Mouse (Mus musculus): ENCODE data around the gene Slc29a3. TPM values are rescaled to one million over a fixed set of nuclear protein-coding genes. Genes with fewer than 3 reads are reported as not detected.
"Not testable (repeated sequence)": the region's sequence is repeated elsewhere in the genome, so short reads cannot be mapped to it uniquely, and the experiment has no call there.

The Slc29a3 gene
- polyA plus RNA-seq, 1 experiment, result 9.9 TPM

GRCm38 (mm10) chr10:60720461-60720860, 32.1 kb downstream of the Slc29a3 start:
- 86% methylated on average over 5 of the region's 5 CpGs for WGBS
- TF ChIP-seq POLR2A (IDR thresholded peaks at IDR 0.05; ENCODE audit: borderline replicate concordance, insufficient read depth, low read length), result no peak
- no peak for TF ChIP-seq CTCF (IDR thresholded peaks at IDR 0.05; ENCODE audit: borderline replicate concordance, insufficient read depth, low read depth, low read length)
- DNase-seq, result no peak

GRCm38 (mm10) chr10:60718491-60718890, 34.1 kb downstream of the Slc29a3 start:
- no peak for DNase-seq
- TF ChIP-seq POLR2A (IDR thresholded peaks at IDR 0.05; ENCODE audit: borderline replicate concordance, insufficient read depth, low read length), result no peak
- TF ChIP-seq CTCF (IDR thresholded peaks at IDR 0.05; ENCODE audit: borderline replicate concordance, insufficient read depth, low read depth, low read length), result no peak
- Histone ChIP-seq H3K27me3 (ENCODE audit: control insufficient read depth, insufficient read depth, low read length) (no peaks in the 10 kb centered on the region), H3K4me1 (ENCODE audit: control insufficient read depth, insufficient read depth, low read length) (no peaks in the 10 kb centered on the region), H3K27ac (ENCODE audit: insufficient read depth, low read length) (no peak overlapping the region), H3K4me3 (replicated peaks; ENCODE audit: insufficient read depth, low read depth, low read length) (no peak overlapping the region)
- 94% methylated on average over 2 of the region's 2 CpGs for WGBS

More at GRCm38 (mm10) chr10:60720461-60720860, 32.1 kb downstream of the Slc29a3 start:
- no peak overlapping the region for H3K4me3 ChIP-seq (replicated peaks; ENCODE audit: insufficient read depth, low read depth, low read length)
- no peaks in the 10 kb centered on the region for H3K4me1 ChIP-seq (ENCODE audit: control insufficient read depth, insufficient read depth, low read length)
- H3K27ac ChIP-seq (ENCODE audit: insufficient read depth, low read length), result no peak overlapping the region
- H3K27me3 ChIP-seq (ENCODE audit: control insufficient read depth, insufficient read depth, low read length), result no peaks in the 10 kb centered on the region

- Histone ChIP-seq H3K4me1 (ENCODE audit: control insufficient read depth, insufficient read depth, low read length) (no peaks in the 10 kb centered on the region), H3K4me3 (replicated peaks; ENCODE audit: insufficient read depth, low read depth, low read length) (no peak overlapping the region), H3K27me3 (ENCODE audit: control insufficient read depth, insufficient read depth, low read length) (no peaks in the 10 kb centered on the region), H3K27ac (ENCODE audit: insufficient read depth, low read length) (no peak overlapping the region)
- 94% methylated on average over 3 of the region's 3 CpGs for WGBS
- no peak for TF ChIP-seq POLR2A (IDR thresholded peaks at IDR 0.05; ENCODE audit: borderline replicate concordance, insufficient read depth, low read length)
- TF ChIP-seq CTCF (IDR thresholded peaks at IDR 0.05; ENCODE audit: borderline replicate concordance, insufficient read depth, low read depth, low read length), result no peak
- no peak for DNase-seq
Measured at GRCm38 (mm10) chr10:60716449-60716848, 36.1 kb downstream of the Slc29a3 start.

- not testable (repeated sequence) for DNase-seq; H3K27me3 ChIP-seq (ENCODE audit: control insufficient read depth, insufficient read depth, low read length); H3K27ac ChIP-seq (ENCODE audit: insufficient read depth, low read length); H3K4me1 ChIP-seq (ENCODE audit: control insufficient read depth, insufficient read depth, low read length); H3K4me3 ChIP-seq (replicated peaks; ENCODE audit: insufficient read depth, low read depth, low read length)
- WGBS, result 26% methylated on average over 6 of the region's 8 CpGs
Measured at GRCm38 (mm10) chr10:60712299-60712698, 40.3 kb downstream of the Slc29a3 start.

- H3K27me3 ChIP-seq (ENCODE audit: control insufficient read depth, insufficient read depth, low read length), result no peaks in the 10 kb centered on the region
- H3K27ac ChIP-seq (ENCODE audit: insufficient read depth, low read length), result no peak overlapping the region
- no peak for DNase-seq
- H3K4me1 ChIP-seq (ENCODE audit: control insufficient read depth, insufficient read depth, low read length), result no peaks in the 10 kb centered on the region
- no peak overlapping the region for H3K4me3 ChIP-seq (replicated peaks; ENCODE audit: insufficient read depth, low read depth, low read length)
- 89% methylated on average over 5 of the region's 5 CpGs for WGBS
- TF ChIP-seq POLR2A (IDR thresholded peaks at IDR 0.05; ENCODE audit: borderline replicate concordance, insufficient read depth, low read length), result no peak
- TF ChIP-seq CTCF (IDR thresholded peaks at IDR 0.05; ENCODE audit: borderline replicate concordance, insufficient read depth, low read depth, low read length), result no peak
Measured at GRCm38 (mm10) chr10:60708837-60709236, 43.8 kb downstream of the Slc29a3 start.

GRCm38 (mm10) chr10:60706268-60706667, 46.3 kb downstream of the Slc29a3 start:
- H3K27me3 ChIP-seq (ENCODE audit: control insufficient read depth, insufficient read depth, low read length), result no peaks in the 10 kb centered on the region
- no peak overlapping the region for H3K4me3 ChIP-seq (replicated peaks; ENCODE audit: insufficient read depth, low read depth, low read length)
- no peaks in the 10 kb centered on the region for H3K4me1 ChIP-seq (ENCODE audit: control insufficient read depth, insufficient read depth, low read length)
- TF ChIP-seq CTCF (IDR thresholded peaks at IDR 0.05; ENCODE audit: borderline replicate concordance, insufficient read depth, low read depth, low read length) (no peak), POLR2A (IDR thresholded peaks at IDR 0.05; ENCODE audit: borderline replicate concordance, insufficient read depth, low read length) (no peak)
- 92% methylated on average over 4 of the region's 4 CpGs for WGBS
- no peak for DNase-seq
- no peak overlapping the region for H3K27ac ChIP-seq (ENCODE audit: insufficient read depth, low read length)

GRCm38 (mm10) chr10:60705134-60705533, 47.5 kb downstream of the Slc29a3 start:
- DNase-seq, result no peak

GRCm38 (mm10) chr10:60697775-60698174, 54.8 kb downstream of the Slc29a3 start:
- Histone ChIP-seq H3K4me1 (ENCODE audit: control insufficient read depth, insufficient read depth, low read length) (no peaks in the 10 kb centered on the region), H3K4me3 (replicated peaks; ENCODE audit: insufficient read depth, low read depth, low read length) (no peak overlapping the region), H3K27me3 (ENCODE audit: control insufficient read depth, insufficient read depth, low read length) (no peaks in the 10 kb centered on the region; the same call in 1 of the 2 replicates), H3K27ac (ENCODE audit: insufficient read depth, low read length) (no peak overlapping the region)
- DNase-seq, result no peak
- 79% methylated on average over 6 of the region's 6 CpGs for WGBS
- no peak for TF ChIP-seq CTCF (IDR thresholded peaks at IDR 0.05; ENCODE audit: borderline replicate concordance, insufficient read depth, low read depth, low read length)
- no peak for TF ChIP-seq POLR2A (IDR thresholded peaks at IDR 0.05; ENCODE audit: borderline replicate concordance, insufficient read depth, low read length)

More at GRCm38 (mm10) chr10:60705134-60705533, 47.5 kb downstream of the Slc29a3 start:
- Histone ChIP-seq H3K4me1 (ENCODE audit: control insufficient read depth, insufficient read depth, low read length) (no peaks in the 10 kb centered on the region), H3K4me3 (replicated peaks; ENCODE audit: insufficient read depth, low read depth, low read length) (no peak overlapping the region), H3K27ac (ENCODE audit: insufficient read depth, low read length) (no peak overlapping the region), H3K27me3 (ENCODE audit: control insufficient read depth, insufficient read depth, low read length) (no peaks in the 10 kb centered on the region)
- no peak for TF ChIP-seq CTCF (IDR thresholded peaks at IDR 0.05; ENCODE audit: borderline replicate concordance, insufficient read depth, low read depth, low read length)
- TF ChIP-seq POLR2A (IDR thresholded peaks at IDR 0.05; ENCODE audit: borderline replicate concordance, insufficient read depth, low read length), result no peak
- 33% methylated on average over 2 of the region's 2 CpGs for WGBS
